Mouse (Mus musculus) small intestine, adult 2 months (tissue): ENCODE results near the gene Matk.

Source experiments
- CTCF ChIP-seq: fragments of 200-500 bp; IDR thresholded peaks from 2 replicates; pipeline ENCODE4 v1.5.1; 2012; ENCODE audit warnings: low read depth, mild to moderate bottlenecking, control low read depth, inconsistent platforms, low read length, moderate library complexity, mixed read lengths; ENCODE audit not compliant: insufficient replicate concordance, insufficient read length; ENCODE audit errors: extremely low read depth
- POLR2A ChIP-seq: fragments of 200-500 bp; IDR thresholded peaks from 2 replicates; pipeline ENCODE4 v1.6.1; 2012; ENCODE audit warnings: low read depth, mild to moderate bottlenecking, control low read depth, inconsistent platforms, low read length, moderate library complexity

DNA sequence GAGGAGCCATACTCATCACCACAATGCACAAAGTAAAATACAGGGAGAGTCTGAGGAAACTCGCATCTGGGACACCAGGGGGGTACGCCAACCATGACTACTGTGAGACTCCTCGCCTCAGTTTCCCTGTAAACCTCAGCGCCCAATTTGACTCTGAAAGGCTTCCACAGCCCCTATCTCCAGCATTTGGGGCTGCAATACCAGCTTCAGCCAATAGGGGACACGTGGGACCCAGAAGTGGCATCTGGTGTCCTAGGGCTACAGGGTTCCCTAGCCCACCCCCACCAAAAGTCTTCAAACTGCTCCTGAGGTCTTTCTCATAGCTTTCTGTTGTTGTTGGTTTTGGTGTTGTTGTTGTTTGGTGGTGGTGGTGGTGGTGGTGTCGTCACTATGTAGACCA lies 35.9 kb downstream of the Matk start:
- TF ChIP-seq CTCF = peak; percentile 81; the same call in 1 of the 2 replicates
- no peak for TF ChIP-seq POLR2A
